In genomic region chrX:38566521-38567205, GRCm38 (mm10) we compare ENCODE assay signal across 20 mouse cellular contexts. TPM values are rescaled to one million over a fixed set of nuclear protein-coding genes. Genes with fewer than 3 reads are reported as not detected.
DNase-seq lines count a peak whose midpoint lies in the region; ATAC-seq and TF ChIP-seq lines count a peak whose summit lies in the region.
"Had no signal": no experiment of that assay in that cellular context is flagged by ENCODE, and none has a peak within 500 bp of the region (broad histone marks: within the 10 kb centered on the region; RNA-seq: fewer than 3 reads in every experiment).

No protein-coding gene starts in this region.

- no peak overlapping the region for H3K4me3 ChIP-seq in heart, embryonic 12.5 days
- no peak overlapping the region for H3K4me3 ChIP-seq in heart, embryonic 11.5 days (ENCODE audit: low read depth, low read length)
- peak overlapping the region; percentile 74 for H3K4me3 ChIP-seq in E14TG2a.4 (replicated peaks; ENCODE audit: low read length)
- H3K4me3 ChIP-seq: embryonic facial prominence, embryonic 15.5 days; hindbrain, embryonic 15.5 days had no signal

- 0 out of 2 replicates have a peak overlapping the region, but pooled peaks have one; percentile 16 for H3K27ac ChIP-seq in heart, embryonic 12.5 days (ENCODE audit: poor library complexity, severe bottlenecking)
- H3K27ac ChIP-seq in heart, embryonic 11.5 days (ENCODE audit: low read depth, low read length): no peak overlapping the region
- H3K27ac ChIP-seq: hindbrain, embryonic 15.5 days had no signal

- H3K4me2 ChIP-seq in heart, embryonic 12.5 days: no peak overlapping the region
- H3K4me2 ChIP-seq in heart, embryonic 11.5 days: no peak overlapping the region

- H3K36me3 ChIP-seq in heart, embryonic 12.5 days: no peaks in the 10 kb centered on the region
- H3K36me3 ChIP-seq in heart, embryonic 11.5 days (ENCODE audit: control insufficient read depth, insufficient read depth, low read length): no peaks in the 10 kb centered on the region
- peaks cover 49% of the 10 kb centered on the region for H3K36me3 ChIP-seq in E14TG2a.4 (ENCODE audit: insufficient read depth, low read length)
- H3K36me3 ChIP-seq: embryonic facial prominence, embryonic 15.5 days; forebrain, embryonic 10.5 days; heart, embryonic 10.5 days; hindbrain, embryonic 15.5 days had no signal

- no peaks in the 10 kb centered on the region for H3K9me3 ChIP-seq in heart, embryonic 12.5 days (replicated peaks)
- H3K9me3 ChIP-seq in heart, embryonic 11.5 days (replicated peaks; ENCODE audit: control insufficient read depth, low read length): no peaks in the 10 kb centered on the region
- H3K9me3 ChIP-seq in E14TG2a.4 (ENCODE audit: low read length): no peaks in the 10 kb centered on the region
- H3K9me3 ChIP-seq: embryonic facial prominence, embryonic 15.5 days; forebrain, embryonic 10.5 days; heart, embryonic 10.5 days; hindbrain, embryonic 15.5 days had no signal

- no peak overlapping the region for H3K9ac ChIP-seq in heart, embryonic 12.5 days
- no peak overlapping the region for H3K9ac ChIP-seq in heart, embryonic 11.5 days (ENCODE audit: low read depth, low read length)
- H3K9ac ChIP-seq: embryonic facial prominence, embryonic 15.5 days; hindbrain, embryonic 15.5 days had no signal

- TF ChIP-seq CTCF in E14TG2a.4 (conservative IDR thresholded peaks at IDR 0.05; ENCODE audit: low read length): no peak

- DNase-seq in ES-CJ7 (ENCODE audit: low read depth, low spot score): peak; percentile 87
- peak; percentile 89 for DNase-seq in ZHBTc4 (ENCODE audit: low read depth, low spot score)
- no peak for DNase-seq in layer of hippocampus, postnatal 10 days (ENCODE audit: low spot score in 2 of 2)
- DNase-seq: adrenal gland, postnatal 10 days; cerebellum, adult 11-12 months; cerebellum, postnatal 10 days; embryo, embryonic 11 days; gastrocnemius, postnatal 36 days; heart, adult 11 months; heart, postnatal 36 days had no signal

- no peaks in the 10 kb centered on the region for H3K27me3 ChIP-seq in heart, embryonic 12.5 days (replicated peaks)
- no peaks in the 10 kb centered on the region for H3K27me3 ChIP-seq in heart, embryonic 11.5 days (ENCODE audit: control insufficient read depth, insufficient read depth, low read length)
- H3K27me3 ChIP-seq in E14TG2a.4 (ENCODE audit: insufficient read depth, low read length): no peaks in the 10 kb centered on the region
- H3K27me3 ChIP-seq: CH12.LX; embryonic facial prominence, embryonic 15.5 days; hindbrain, embryonic 15.5 days had no signal

- 66% methylated on average over 6 of the region's 6 CpGs for WGBS in heart, embryonic 12.5 days
- 60% methylated on average over 6 of the region's 6 CpGs for WGBS in heart, embryonic 11.5 days (ENCODE audit: insufficient replicate concordance)

- no peak for ATAC-seq in heart, embryonic 12.5 days (ENCODE audit: insufficient number of reproducible peaks, low FRiP score)
- no peak for ATAC-seq in heart, embryonic 11.5 days (replicated peaks; ENCODE audit: insufficient number of reproducible peaks, low FRiP score, low TSS enrichment)
- ATAC-seq: forebrain, embryonic 14.5 days; intestine, embryonic 16.5 days had no signal

- peaks cover 4% of the 10 kb centered on the region; the same call in 1 of the 2 replicates for H3K4me1 ChIP-seq in heart, embryonic 12.5 days (replicated peaks)
- H3K4me1 ChIP-seq in heart, embryonic 11.5 days (ENCODE audit: control insufficient read depth, insufficient read depth, low read length): no peaks in the 10 kb centered on the region
- H3K4me1 ChIP-seq in E14TG2a.4 (replicated peaks; ENCODE audit: low read depth, low read length): peaks cover 10% of the 10 kb centered on the region
- H3K4me1 ChIP-seq: embryonic facial prominence, embryonic 15.5 days; heart, embryonic 10.5 days had no signal

RNA-seq across cellular contexts. Expression of gene Cul4b, which starts 9.3 kb away (rescaled TPM):
- polyA plus RNA-seq in heart, embryonic 12.5 days (2016; fragmentation: Nextera tagmentation; extraction: Ambion mirVana): 34.1 and 36.1 TPM in 2 replicates
- polyA plus RNA-seq in heart, embryonic 11.5 days (2014; fragmentation: Nextera tagmentation; extraction: Ambion mirVana): 31.7 and 37.2 TPM in 2 replicates
- total RNA-seq in layer of hippocampus, postnatal 10 days (2021): 10 to 100 TPM; 40.1 to 42.0 TPM

RNA-seq across cellular contexts. Expression of gene Mcts1, which starts 33.7 kb away (rescaled TPM):
- 53.7 and 58.9 TPM in 2 replicates for polyA plus RNA-seq in heart, embryonic 12.5 days (2016; fragmentation: Nextera tagmentation; extraction: Ambion mirVana)
- polyA plus RNA-seq in heart, embryonic 11.5 days (2014; fragmentation: Nextera tagmentation; extraction: Ambion mirVana): 51.2 and 56.5 TPM in 2 replicates
- total RNA-seq in layer of hippocampus, postnatal 10 days (2021): 100 to 1,000 TPM in 1 of 2 experiments, 10 to 100 TPM in 1; 95.1 to 107 TPM

Comparison
In these comparisons a context has a peak if more than half of its experiments do, and no peak if none do; other contexts are left out.
1. DNase-seq: peak in ES-CJ7 (single experiment) and ZHBTc4 (single experiment); none in layer of hippocampus, postnatal 10 days (0 of 2).